Mouse (Mus musculus): ENCODE data around the gene Ankrd13d.

GRCm38 (mm10) chr19:4234548-4234947 is 48.4 kb downstream of the Ankrd13d start:
- TF ChIP-seq CTCF (IDR thresholded peaks at IDR 0.05; ENCODE audit: control insufficient read depth, insufficient read depth, insufficient read length) (no peak), USF1 (IDR thresholded peaks at IDR 0.05; ENCODE audit: low read depth) (no peak), MAX (IDR thresholded peaks at IDR 0.05) (no peak), MYOD1 (IDR thresholded peaks at IDR 0.05; ENCODE audit: control insufficient read depth, insufficient read length, low read depth) (no peak), FOSL1 (IDR thresholded peaks at IDR 0.05; ENCODE audit: insufficient read depth, low read length, poor library complexity, severe bottlenecking) (no peak), CEBPB (IDR thresholded peaks at IDR 0.05; ENCODE audit: low read depth) (no peak)

All from C2C12 (cell line).